Mouse (Mus musculus): Measurements from ENCODE around the gene Myocd. TPM values are rescaled to one million over a fixed set of nuclear protein-coding genes. Genes with fewer than 3 reads are reported as not detected.
A peak's percentile ranks its signal among the peaks of the same experiment; 100 is the strongest.

Myocd gene
- polyA plus RNA-seq, 1 experiment from 2014 or later: 0.44 TPM

GRCm38 (mm10) chr11:65135251-65135739 is 134.5 kb downstream of the Myocd start:
- H3K4me1 ChIP-seq (replicated peaks; ENCODE audit: control insufficient read depth, insufficient read depth, low read length): no peaks in the 10 kb centered on the region
- H3K36me3 ChIP-seq (replicated peaks; ENCODE audit: control insufficient read depth, insufficient read depth): no peaks in the 10 kb centered on the region
- no peaks in the 10 kb centered on the region for H3K9me3 ChIP-seq (ENCODE audit: control insufficient read depth, low read length)
- ATAC-seq (ENCODE audit: low FRiP score) (no peak), DNase-seq (ENCODE audit: low spot score) (no peak)
- H3K4me3 ChIP-seq (replicated peaks; ENCODE audit: low read length): no peak overlapping the region
- WGBS: 89% methylated on average over 8 of the region's 8 CpGs
- no peak overlapping the region for H3K9ac ChIP-seq
- H3K27ac ChIP-seq: no peak overlapping the region
- no peaks in the 10 kb centered on the region for H3K27me3 ChIP-seq (ENCODE audit: control insufficient read depth, insufficient read depth, low read length)
- no peak overlapping the region for H3K4me2 ChIP-seq (replicated peaks)

GRCm38 (mm10) chr11:65133661-65134060 is 136.1 kb downstream of the Myocd start:
- 91% methylated on average over 4 of the region's 4 CpGs for WGBS
- Histone ChIP-seq H3K9me3 (ENCODE audit: control insufficient read depth, low read length) (no peaks in the 10 kb centered on the region), H3K9ac (no peak overlapping the region), H3K36me3 (replicated peaks; ENCODE audit: control insufficient read depth, insufficient read depth) (no peaks in the 10 kb centered on the region), H3K27me3 (ENCODE audit: control insufficient read depth, insufficient read depth, low read length) (no peaks in the 10 kb centered on the region), H3K4me3 (replicated peaks; ENCODE audit: low read length) (no peak overlapping the region), H3K4me1 (replicated peaks; ENCODE audit: control insufficient read depth, insufficient read depth, low read length) (no peaks in the 10 kb centered on the region), H3K4me2 (replicated peaks) (no peak overlapping the region), H3K27ac (no peak overlapping the region)
- DNase-seq (ENCODE audit: low spot score): no peak
- no peak for ATAC-seq (ENCODE audit: low FRiP score)

- no peak overlapping the region for H3K9ac ChIP-seq
- peaks cover 18% of the 10 kb centered on the region for H3K4me1 ChIP-seq (replicated peaks; ENCODE audit: control insufficient read depth, insufficient read depth, low read length)
- H3K27ac ChIP-seq: no peak overlapping the region
- no peaks in the 10 kb centered on the region for H3K9me3 ChIP-seq (ENCODE audit: control insufficient read depth, low read length)
- no peaks in the 10 kb centered on the region for H3K27me3 ChIP-seq (ENCODE audit: control insufficient read depth, insufficient read depth, low read length)
- no peak for DNase-seq (ENCODE audit: low spot score)
- no peak overlapping the region for H3K4me2 ChIP-seq (replicated peaks)
- WGBS: 89% methylated on average over 4 of the region's 4 CpGs
- no peak for ATAC-seq (ENCODE audit: low FRiP score)
- H3K4me3 ChIP-seq (replicated peaks; ENCODE audit: low read length): no peak overlapping the region
- no peaks in the 10 kb centered on the region for H3K36me3 ChIP-seq (replicated peaks; ENCODE audit: control insufficient read depth, insufficient read depth)
These were observed 140.7 kb downstream of the Myocd start for GRCm38 (mm10) chr11:65129110-65129509.

GRCm38 (mm10) chr11:65128666-65129065 is 141.1 kb downstream of the Myocd start:
- Histone ChIP-seq H3K27me3 (ENCODE audit: control insufficient read depth, insufficient read depth, low read length) (no peaks in the 10 kb centered on the region), H3K36me3 (replicated peaks; ENCODE audit: control insufficient read depth, insufficient read depth) (no peaks in the 10 kb centered on the region), H3K4me1 (replicated peaks; ENCODE audit: control insufficient read depth, insufficient read depth, low read length) (peaks cover 18% of the 10 kb centered on the region), H3K27ac (no peak overlapping the region), H3K4me3 (replicated peaks; ENCODE audit: low read length) (no peak overlapping the region), H3K9ac (no peak overlapping the region), H3K4me2 (replicated peaks) (no peak overlapping the region), H3K9me3 (ENCODE audit: control insufficient read depth, low read length) (no peaks in the 10 kb centered on the region)
- DNase-seq (ENCODE audit: low spot score): no peak
- 86% methylated on average over 4 of the region's 4 CpGs for WGBS
- no peak for ATAC-seq (ENCODE audit: low FRiP score)

GRCm38 (mm10) chr11:65126566-65126965 is 143.2 kb downstream of the Myocd start:
- no peak for DNase-seq (ENCODE audit: low spot score)
- ATAC-seq (ENCODE audit: low FRiP score): no peak
- Histone ChIP-seq H3K36me3 (replicated peaks; ENCODE audit: control insufficient read depth, insufficient read depth) (no peaks in the 10 kb centered on the region), H3K27ac (0 out of 2 replicates have a peak overlapping the region, but pooled peaks have one; percentile 32), H3K9ac (no peak overlapping the region; the same call in 1 of the 2 replicates), H3K4me3 (replicated peaks; ENCODE audit: low read length) (no peak overlapping the region), H3K4me1 (replicated peaks; ENCODE audit: control insufficient read depth, insufficient read depth, low read length) (peaks cover 18% of the 10 kb centered on the region), H3K4me2 (replicated peaks) (no peak overlapping the region), H3K9me3 (ENCODE audit: control insufficient read depth, low read length) (no peaks in the 10 kb centered on the region), H3K27me3 (ENCODE audit: control insufficient read depth, insufficient read depth, low read length) (no peaks in the 10 kb centered on the region)
- WGBS: 61% methylated on average over 9 of the region's 9 CpGs

Other genes with a start within 250 kb of the Myocd start
- 0.36 TPM in 1 of 2 replicates, not detected in the other for gene 1700086D15Rik, start 110.1 kb downstream of the Myocd start, polyA plus RNA-seq (2014; fragmentation: Nextera tagmentation; extraction: Ambion mirVana)
- 17.7 and 20.7 TPM in 2 replicates for gene Arhgap44, start 107.0 kb downstream of the Myocd start, polyA plus RNA-seq (2014; fragmentation: Nextera tagmentation; extraction: Ambion mirVana)

All from hindbrain, embryonic 14.5 days (tissue).